8 mouse cellular contexts compared by ENCODE assay signal in genomic region chr4:148087091-148087906, GRCm38 (mm10). TPM values are rescaled to one million over a fixed set of nuclear protein-coding genes. Genes with fewer than 3 reads are reported as not detected.
DNase-seq lines count a peak whose midpoint lies in the region; ATAC-seq lines count a peak whose summit lies in the region.

No protein-coding gene starts in this region.

- H3K27ac ChIP-seq in forebrain, embryonic 11.5 days (ENCODE audit: low read depth, low read length), result no peak overlapping the region
- peak overlapping the region; percentile 41; the same call in 1 of the 2 replicates for H3K27ac ChIP-seq in hindbrain, embryonic 13.5 days
- peak overlapping the region; percentile 65 for H3K27ac ChIP-seq in liver, embryonic 11.5 days (ENCODE audit: low read depth, low read length)

- no peaks in the 10 kb centered on the region for H3K36me3 ChIP-seq in forebrain, embryonic 11.5 days (ENCODE audit: control insufficient read depth, insufficient read depth, low read length)
- no peaks in the 10 kb centered on the region for H3K36me3 ChIP-seq in hindbrain, embryonic 13.5 days
- H3K36me3 ChIP-seq in liver, embryonic 11.5 days (ENCODE audit: control insufficient read depth, insufficient read depth, low read length), result 0 out of 2 replicates have a peak, but pooled peaks cover 2% of the 10 kb centered on the region

- peak overlapping the region; percentile 77 for H3K9ac ChIP-seq in forebrain, embryonic 11.5 days (ENCODE audit: low read length)
- H3K9ac ChIP-seq in hindbrain, embryonic 13.5 days, result peak overlapping the region; percentile 78
- peak overlapping the region; percentile 89 for H3K9ac ChIP-seq in liver, embryonic 11.5 days (ENCODE audit: low read depth, low read length)

- no peaks in the 10 kb centered on the region for H3K27me3 ChIP-seq in forebrain, embryonic 11.5 days (ENCODE audit: control insufficient read depth, insufficient read depth, low read length)
- H3K27me3 ChIP-seq in hindbrain, embryonic 13.5 days, result no peaks in the 10 kb centered on the region
- no peaks in the 10 kb centered on the region for H3K27me3 ChIP-seq in liver, embryonic 11.5 days (replicated peaks; ENCODE audit: control insufficient read depth, insufficient read depth, low read length)

- peaks cover 12% of the 10 kb centered on the region; the same call in 1 of the 2 replicates for H3K4me1 ChIP-seq in forebrain, embryonic 11.5 days (replicated peaks; ENCODE audit: control insufficient read depth, insufficient read depth, low read length)
- peaks cover 50% of the 10 kb centered on the region for H3K4me1 ChIP-seq in hindbrain, embryonic 13.5 days (replicated peaks)
- H3K4me1 ChIP-seq in liver, embryonic 11.5 days (replicated peaks; ENCODE audit: control insufficient read depth, insufficient read depth, low read length), result peaks cover 48% of the 10 kb centered on the region

- peak overlapping the region; percentile 63 for H3K4me3 ChIP-seq in forebrain, embryonic 11.5 days (ENCODE audit: low read depth, low read length)
- H3K4me3 ChIP-seq in hindbrain, embryonic 13.5 days, result peak overlapping the region; percentile 56
- peak overlapping the region; percentile 84 for H3K4me3 ChIP-seq in liver, embryonic 11.5 days (ENCODE audit: low read depth, low read length)

- peak; percentile 73 for ATAC-seq in forebrain, embryonic 11.5 days (replicated peaks; ENCODE audit: low FRiP score)
- peak; percentile 55 for ATAC-seq in hindbrain, embryonic 13.5 days (ENCODE audit: low FRiP score)
- ATAC-seq in liver, embryonic 11.5 days (replicated peaks; ENCODE audit: low FRiP score), result peak; percentile 27

- H3K9me3 ChIP-seq in forebrain, embryonic 11.5 days (ENCODE audit: control insufficient read depth, low read length), result no peaks in the 10 kb centered on the region
- H3K9me3 ChIP-seq in hindbrain, embryonic 13.5 days, result no peaks in the 10 kb centered on the region
- no peaks in the 10 kb centered on the region for H3K9me3 ChIP-seq in liver, embryonic 11.5 days (ENCODE audit: control insufficient read depth, low read length)

- WGBS in forebrain, embryonic 11.5 days, result 3% methylated on average over 30 of the region's 30 CpGs
- 1% methylated on average over 26 of the region's 30 CpGs for whole genome bisulfite sequencing in hindbrain, embryonic 13.5 days
- WGBS in liver, embryonic 11.5 days, result 4% methylated on average over 30 of the region's 30 CpGs

- H3K4me2 ChIP-seq in forebrain, embryonic 11.5 days (ENCODE audit: low read depth, low read length, severe bottlenecking), result peak overlapping the region; percentile 83
- H3K4me2 ChIP-seq in hindbrain, embryonic 13.5 days, result peak overlapping the region; percentile 76
- H3K4me2 ChIP-seq in liver, embryonic 11.5 days, result peak overlapping the region; percentile 86

- peak; percentile 68 for DNase-seq in 416B (ENCODE audit: low read depth)
- DNase-seq in Muller cell, postnatal 12 days (ENCODE audit: inconsistent ontology term), result peak; percentile 52
- DNase-seq in forebrain, embryonic 11.5 days (ENCODE audit: low spot score), result no peak
- peak; percentile 52 for DNase-seq in liver, embryonic 11.5 days (ENCODE audit: low spot score)
- DNase-seq in naive thymus-derived CD4-positive, alpha-beta T cell, adult 2 months (ENCODE audit: low read depth), result peak; percentile 37
- no peak for DNase-seq in layer of hippocampus, adult 18-20 months (ENCODE audit: low spot score in 2 of 2)
- no peak for DNase-seq in cerebellum, adult 8-10 months

RNA-seq across cellular contexts. Expression of gene Agtrap, which starts 0.5 kb away (rescaled TPM):
- polyA plus RNA-seq in forebrain, embryonic 11.5 days (2014; fragmentation: Nextera tagmentation; extraction: Ambion mirVana), result 15.0 and 15.6 TPM in 2 replicates
- polyA plus RNA-seq in hindbrain, embryonic 13.5 days (2015; fragmentation: Nextera tagmentation; extraction: Ambion mirVana), result 7.6 and 8.4 TPM in 2 replicates
- polyA plus RNA-seq in liver, embryonic 11.5 days (2014; fragmentation: Nextera tagmentation; extraction: Ambion mirVana), result 18.3 and 20.9 TPM in 2 replicates
- total RNA-seq in layer of hippocampus, adult 18-20 months (2021), result 1 to 10 TPM; 6.3 to 7.6 TPM

RNA-seq across cellular contexts. Expression of gene Mad2l2, which starts 42.9 kb away (rescaled TPM):
- 68.5 and 75.0 TPM in 2 replicates for polyA plus RNA-seq in forebrain, embryonic 11.5 days (2014; fragmentation: Nextera tagmentation; extraction: Ambion mirVana)
- 118 and 127 TPM in 2 replicates for polyA plus RNA-seq in hindbrain, embryonic 13.5 days (2015; fragmentation: Nextera tagmentation; extraction: Ambion mirVana)
- polyA plus RNA-seq in liver, embryonic 11.5 days (2014; fragmentation: Nextera tagmentation; extraction: Ambion mirVana), result 41.4 and 44.7 TPM in 2 replicates
- 10 to 100 TPM; 11.2 to 13.1 TPM for total RNA-seq in layer of hippocampus, adult 18-20 months (2021)

RNA-seq across cellular contexts. Expression of gene Draxin, which starts 43.2 kb away (rescaled TPM):
- 3.8 and 5.0 TPM in 2 replicates for polyA plus RNA-seq in forebrain, embryonic 11.5 days (2014; fragmentation: Nextera tagmentation; extraction: Ambion mirVana)
- polyA plus RNA-seq in hindbrain, embryonic 13.5 days (2015; fragmentation: Nextera tagmentation; extraction: Ambion mirVana), result 17.2 and 20.9 TPM in 2 replicates
- polyA plus RNA-seq in liver, embryonic 11.5 days (2014; fragmentation: Nextera tagmentation; extraction: Ambion mirVana), result 0.12 and 0.31 TPM in 2 replicates
- under 1 TPM; 0.15 to 0.27 TPM for total RNA-seq in layer of hippocampus, adult 18-20 months (2021)

RNA-seq across cellular contexts. Expression of gene Mthfr, which starts 48.4 kb away (rescaled TPM):
- 25.5 and 27.6 TPM in 2 replicates for polyA plus RNA-seq in forebrain, embryonic 11.5 days (2014; fragmentation: Nextera tagmentation; extraction: Ambion mirVana)
- 22.1 and 22.3 TPM in 2 replicates for polyA plus RNA-seq in hindbrain, embryonic 13.5 days (2015; fragmentation: Nextera tagmentation; extraction: Ambion mirVana)
- 15.5 and 16.1 TPM in 2 replicates for polyA plus RNA-seq in liver, embryonic 11.5 days (2014; fragmentation: Nextera tagmentation; extraction: Ambion mirVana)
- 10 to 100 TPM; 28.0 to 30.8 TPM for total RNA-seq in layer of hippocampus, adult 18-20 months (2021)

RNA-seq across cellular contexts. Expression of gene Clcn6, which starts 48.7 kb away (rescaled TPM):
- 14.6 and 15.5 TPM in 2 replicates for polyA plus RNA-seq in forebrain, embryonic 11.5 days (2014; fragmentation: Nextera tagmentation; extraction: Ambion mirVana)
- 30.7 and 32.8 TPM in 2 replicates for polyA plus RNA-seq in hindbrain, embryonic 13.5 days (2015; fragmentation: Nextera tagmentation; extraction: Ambion mirVana)
- 2.0 and 2.4 TPM in 2 replicates for polyA plus RNA-seq in liver, embryonic 11.5 days (2014; fragmentation: Nextera tagmentation; extraction: Ambion mirVana)
- 10 to 100 TPM; 79.0 to 82.0 TPM for total RNA-seq in layer of hippocampus, adult 18-20 months (2021)

Comparison
In these comparisons a context has a peak if more than half of its experiments do, and no peak if none do; other contexts are left out.
1. DNase-seq: peak in 416B (single experiment), Muller cell, postnatal 12 days (single experiment), liver, embryonic 11.5 days (single experiment) and naive thymus-derived CD4-positive, alpha-beta T cell, adult 2 months (single experiment); none in forebrain, embryonic 11.5 days (single experiment), layer of hippocampus, adult 18-20 months (0 of 2) and cerebellum, adult 8-10 months (single experiment).
2. Peak in every context shown above with its lines, with median percentiles within 50 percentile points of each other: ATAC-seq, H3K4me2 ChIP-seq, H3K4me3 ChIP-seq and H3K9ac ChIP-seq.